Mouse (Mus musculus) lung, adult 2 months (tissue): ENCODE data around the gene Tlcd1.

Experiments
- CTCF ChIP-seq: fragments of 200-500 bp; IDR thresholded peaks from 2 replicates; pipeline ENCODE4 v1.5.1; 2011; ENCODE audit warnings: mild to moderate bottlenecking, low read length, control low read depth; ENCODE audit not compliant: insufficient read depth
- POLR2A ChIP-seq: fragments of 200-500 bp; IDR thresholded peaks from 2 replicates; pipeline ENCODE4 v1.6.1; 2011; ENCODE audit warnings: low read depth, mild to moderate bottlenecking, control low read depth, low read length, borderline replicate concordance; ENCODE audit errors: extremely low read depth

GRCm38 (mm10) chr11:78129458-78129857 is 47.1 kb upstream of the Tlcd1 start:
- TF ChIP-seq CTCF (no peak), POLR2A (no peak)
